Mouse (Mus musculus) left cerebral cortex, adult 2 months (tissue): ENCODE results near the gene Slc17a9. TPM values are rescaled to one million over a fixed set of nuclear protein-coding genes. Genes with fewer than 3 reads are reported as not detected.

Experiments
- DNase-seq, 2 experiments: peaks; one replicate each; pipeline ENCODE4 v3.0.0; 2021 to 2022; ENCODE audit warnings: low spot score in 2 of 2, mixed read lengths in 1 of 2; ENCODE audit errors: extremely low spot score in 1 of 2
- H3K27ac ChIP-seq: fragments of 200-600 bp; 2 replicates; pipeline ENCODE4 v1.8.1; 2022
- H3K4me3 ChIP-seq: fragments of 200-600 bp; 2 replicates; pipeline ENCODE4 v1.8.1; 2022
- CTCF ChIP-seq: fragments of 200-600 bp; IDR thresholded peaks from 2 replicates; pipeline ENCODE4 v1.8.1; 2022; ENCODE audit warnings: antibody characterized with exemption, mild to moderate bottlenecking, moderate library complexity
- intact Hi-C: fragments of 180-260 bp; cut with DNase I; formaldehyde crosslinking; loops from one replicate; pipeline ENCODE4 v1.15.1; 2025
- total RNA-seq, 2 experiments: library from RNA; stranded (reverse); gene quantifications; 2 replicates each; pipeline ENCODE4 v1.2.3; 2021

The Slc17a9 gene
- total RNA-seq, 2 experiments from 2014 or later, result 0.57 TPM; not detected in 1

GRCm38 (mm10) chr2:180764986-180765385 is 39.9 kb downstream of the Slc17a9 start:
- TF ChIP-seq CTCF, result no peak
- intact Hi-C loops, result no loop called here
- Histone ChIP-seq H3K27ac (no peak overlapping the region), H3K4me3 (no peak overlapping the region)
- DNase-seq, result no peak

GRCm38 (mm10) chr2:180765713-180766112 is 40.6 kb downstream of the Slc17a9 start:
- intact Hi-C loops, result no loop called here
- DNase-seq, result no peak
- H3K4me3 ChIP-seq, result no peak overlapping the region
- no peak for TF ChIP-seq CTCF
- H3K27ac ChIP-seq, result no peak overlapping the region

DNA sequence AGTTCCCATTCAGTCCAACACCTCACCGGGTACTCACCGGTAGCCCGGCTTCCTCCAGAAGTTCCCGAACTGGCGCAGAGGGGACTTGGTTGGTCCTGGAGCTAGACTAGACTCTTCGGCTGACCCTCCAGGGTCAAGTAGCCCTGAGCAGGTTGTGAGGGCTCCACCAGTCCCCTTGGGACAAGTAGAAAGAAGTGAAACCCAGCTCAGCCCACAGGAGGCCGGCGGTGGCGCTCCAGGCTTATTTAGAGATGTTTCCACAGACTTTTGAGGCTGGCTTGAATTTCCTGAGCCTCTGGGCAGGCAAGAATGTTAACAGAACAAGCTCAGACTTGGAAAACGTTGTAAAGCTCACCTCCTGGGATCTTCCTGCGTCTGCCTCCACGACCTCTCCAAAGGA is 50.2 kb downstream of the Slc17a9 start:
- DNase-seq, result no peak
- H3K4me3 ChIP-seq, result no peak overlapping the region
- H3K27ac ChIP-seq, result no peak overlapping the region
- intact Hi-C loops, result loop anchor here (5.0 kb wide), 2 partner anchors 303 to 428 kb away; no protein-coding TSS in a partner anchor
- no peak for TF ChIP-seq CTCF

DNA sequence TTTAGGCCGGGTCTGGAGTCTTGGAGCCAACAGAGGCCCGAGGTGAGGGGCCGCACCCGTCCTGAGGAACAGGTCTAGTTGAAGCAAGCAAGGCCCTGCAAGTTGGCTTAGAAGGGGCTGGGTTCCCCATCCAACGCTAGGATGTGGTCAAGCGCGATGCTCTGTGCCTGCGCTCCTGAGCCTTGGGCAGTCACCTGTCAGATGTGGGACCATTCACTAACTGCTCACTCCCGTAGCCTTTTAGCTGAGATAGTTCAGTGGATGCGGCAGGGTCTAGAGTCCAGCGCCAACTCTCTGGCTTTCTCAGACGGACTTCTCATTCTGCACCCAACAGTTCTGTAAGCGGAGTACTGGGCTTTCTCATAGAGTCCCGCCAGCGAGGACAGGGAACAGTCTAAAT is 50.6 kb downstream of the Slc17a9 start:
- intact Hi-C loops, result loop anchor here (5.0 kb wide), 2 partner anchors 303 to 428 kb away; no protein-coding TSS in a partner anchor
- no peak for DNase-seq
- no peak for TF ChIP-seq CTCF
- no peak overlapping the region for H3K4me3 ChIP-seq
- H3K27ac ChIP-seq, result no peak overlapping the region

DNA sequence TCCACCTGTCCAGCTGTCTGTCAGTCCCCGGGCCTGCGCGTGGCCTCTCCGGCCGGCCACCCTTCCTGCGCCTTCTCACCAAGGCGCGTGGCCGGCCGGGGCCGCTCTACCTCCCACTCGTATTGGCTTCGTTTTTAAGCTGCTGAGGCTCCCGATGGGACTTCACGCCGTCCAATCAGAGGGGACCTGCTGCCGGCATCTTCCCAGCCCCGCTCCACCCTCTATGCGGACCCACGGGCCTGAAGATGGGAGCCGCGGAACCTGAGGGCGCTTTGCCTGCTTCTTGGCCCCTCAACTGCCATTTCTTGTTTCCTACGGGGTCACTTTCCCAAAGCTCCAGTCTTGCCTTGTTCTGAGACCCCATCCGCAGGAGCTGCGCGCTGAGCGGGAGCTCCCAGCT is 51.7 kb downstream of the Slc17a9 start, which contains the start of gene Bhlhe23:
Gene Bhlhe23, minus strand, starts transcription at position 108 of the 400 bp plus-strand sequence.
- TF ChIP-seq CTCF, result no peak
- no peak within 1 kb of the TSS for H3K27ac ChIP-seq
- intact Hi-C loops, result loop anchor here (5.0 kb wide), 2 partner anchors 304 to 429 kb away; no protein-coding TSS in a partner anchor
- no peak for DNase-seq
- no peak within 1 kb of the TSS for H3K4me3 ChIP-seq

DNA sequence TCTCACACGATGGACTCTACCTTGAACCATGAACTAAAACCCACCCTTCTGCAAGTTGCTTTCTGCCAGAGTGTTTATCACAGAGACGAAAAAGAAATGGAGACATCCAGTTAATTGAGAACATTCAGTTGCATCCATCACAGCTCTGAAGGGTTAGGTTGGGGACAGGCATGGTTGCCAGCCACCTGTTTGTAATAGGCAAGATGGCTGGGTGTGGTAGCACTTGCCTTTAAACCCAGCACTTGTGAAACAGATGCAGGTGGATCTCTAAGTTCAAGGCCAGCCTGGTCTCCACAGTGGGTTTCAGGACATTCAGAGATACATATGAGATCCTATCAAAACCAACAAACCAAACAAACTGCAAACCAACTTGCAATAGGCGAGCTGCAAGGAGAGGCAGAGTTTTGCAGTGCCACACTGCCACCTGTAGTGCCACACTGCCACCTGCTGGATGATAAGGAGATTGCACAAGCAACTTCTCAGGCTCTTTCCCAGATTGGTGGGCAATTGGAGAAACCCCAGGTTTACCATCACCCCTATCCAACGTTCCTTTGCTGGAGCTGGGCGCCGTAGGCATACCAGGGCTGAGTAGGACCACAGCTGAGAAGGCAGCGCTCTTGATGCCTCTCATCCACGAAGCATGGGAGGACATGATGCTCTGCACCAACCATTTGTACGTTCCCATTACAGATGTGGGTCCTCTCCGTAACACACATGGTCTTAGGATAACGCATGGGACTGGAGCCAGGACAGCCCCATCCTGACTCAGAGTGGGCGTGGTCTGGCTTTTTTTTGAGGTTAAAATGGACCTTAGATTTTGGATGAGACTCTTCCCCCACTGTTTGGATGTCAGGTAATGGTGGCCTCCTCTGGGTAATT is 54.4 kb downstream of the Slc17a9 start:
- H3K27ac ChIP-seq, result no peak overlapping the region
- peak; percentile 96 for TF ChIP-seq CTCF
- H3K4me3 ChIP-seq, result no peak overlapping the region
- peak; percentile 55 to 65 for DNase-seq
- intact Hi-C loops, result loop anchor here (1.0 to 5.0 kb wide), 5 partner anchors 34 to 432 kb away; no protein-coding TSS in a partner anchor

DNA sequence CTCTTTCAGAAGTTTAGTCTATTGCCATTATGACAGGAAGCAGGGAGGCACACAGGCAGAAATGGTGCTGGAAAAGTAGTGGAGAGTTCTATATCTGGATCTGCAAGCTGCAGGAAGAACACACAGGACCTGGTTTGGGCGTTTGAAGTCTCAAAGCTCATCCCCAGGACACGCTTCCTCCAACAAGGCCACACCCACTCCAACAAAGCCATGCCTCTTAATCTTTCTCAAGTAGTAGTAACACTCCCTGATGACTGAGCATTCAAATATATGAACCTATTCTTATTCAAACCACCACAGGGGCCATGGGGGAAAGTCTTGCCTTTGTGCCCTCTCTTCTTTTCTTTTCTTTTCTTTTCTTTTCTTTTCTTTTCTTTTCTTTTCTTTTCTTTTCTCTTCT is 55.2 kb downstream of the Slc17a9 start:
- Histone ChIP-seq H3K4me3 (no peak overlapping the region), H3K27ac (no peak overlapping the region)
- intact Hi-C loops, result no loop called here
- TF ChIP-seq CTCF, result no peak
- no peak for DNase-seq

- H3K4me3 ChIP-seq, result no peak overlapping the region
- TF ChIP-seq CTCF, result peak; percentile 82
- intact Hi-C loops, result loop anchor here (5.0 kb wide), 1 partner anchor 111 kb away; no protein-coding TSS in a partner anchor
- H3K27ac ChIP-seq, result no peak overlapping the region
- DNase-seq, result peak; percentile 40
These were observed 61.7 kb downstream of the Slc17a9 start for GRCm38 (mm10) chr2:180786732-180787131.

DNA sequence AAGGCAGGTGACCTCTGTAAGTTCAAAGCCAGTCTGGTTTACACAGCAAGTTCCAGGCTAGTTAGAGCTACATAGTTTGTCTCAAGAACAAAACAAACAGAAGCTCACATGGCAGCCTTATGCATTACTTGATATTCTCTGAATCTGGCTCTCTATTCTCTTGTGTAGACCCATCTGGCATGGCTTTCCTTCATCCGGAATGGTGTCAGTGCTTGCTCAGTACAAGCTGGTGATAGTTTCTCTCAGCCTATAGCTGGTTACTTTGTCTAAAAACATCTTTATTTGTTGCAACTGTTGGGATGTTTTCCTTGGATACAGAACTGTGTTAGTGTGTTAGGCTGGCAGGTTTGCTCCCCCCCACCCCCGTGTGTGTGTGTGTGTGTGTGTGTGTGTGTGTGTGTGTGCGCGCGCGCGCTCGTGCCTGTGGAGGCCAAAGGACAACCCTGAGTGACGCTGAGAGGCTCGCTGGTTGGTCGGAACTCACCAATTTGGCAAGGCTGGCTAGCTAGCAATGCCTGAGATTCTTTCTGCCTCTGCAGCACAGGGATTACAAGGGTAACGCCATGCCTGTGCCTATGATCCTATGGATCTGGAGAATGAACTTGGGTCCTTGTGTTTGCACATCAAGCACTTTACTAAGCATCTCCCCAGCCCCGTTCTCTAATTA is 62.6 kb downstream of the Slc17a9 start:
- no peak overlapping the region for H3K4me3 ChIP-seq
- no peak overlapping the region for H3K27ac ChIP-seq
- no peak for DNase-seq
- intact Hi-C loops, result loop anchor here (5.0 kb wide), 1 partner anchor 110 kb away; no protein-coding TSS in a partner anchor
- TF ChIP-seq CTCF, result no peak

- intact Hi-C loops, result loop anchor here (5.0 kb wide), 1 partner anchor 109 kb away; no protein-coding TSS in a partner anchor
- no peak for DNase-seq
- Histone ChIP-seq H3K4me3 (no peak overlapping the region), H3K27ac (no peak overlapping the region)
- no peak for TF ChIP-seq CTCF
These were observed 63.3 kb downstream of the Slc17a9 start for GRCm38 (mm10) chr2:180788386-180788785.

- 0 out of 2 replicates have a peak overlapping the region, but pooled peaks have one; percentile 15 for H3K27ac ChIP-seq
- DNase-seq, result no peak
- TF ChIP-seq CTCF, result no peak
- intact Hi-C loops, result loop anchor here (5.0 kb wide), 1 partner anchor 108 kb away; no protein-coding TSS in a partner anchor
- no peak overlapping the region for H3K4me3 ChIP-seq
These were observed 63.8 kb downstream of the Slc17a9 start for GRCm38 (mm10) chr2:180788843-180789242.

DNA sequence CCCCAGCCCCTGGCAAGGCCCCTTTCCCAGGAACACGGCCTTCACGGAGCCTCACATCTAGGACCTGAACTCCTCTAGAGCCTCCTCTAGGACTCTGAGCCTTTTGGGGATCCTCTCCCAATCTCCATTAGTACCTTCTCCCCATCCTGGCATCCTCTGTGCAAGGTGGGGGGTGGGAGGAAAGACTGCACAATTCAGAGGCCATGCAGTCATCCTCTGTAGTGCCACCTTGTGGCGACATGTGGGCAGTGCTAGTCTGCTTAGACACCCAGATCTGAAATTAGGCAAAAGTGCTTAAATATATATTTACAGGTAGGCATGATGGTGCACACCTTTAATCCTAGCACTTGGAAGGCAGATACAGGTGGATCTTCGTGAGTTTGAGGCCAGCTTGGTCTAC is 66.6 kb downstream of the Slc17a9 start:
- DNase-seq, result peak; percentile 50 to 51
- H3K4me3 ChIP-seq, result no peak overlapping the region
- intact Hi-C loops, result no loop called here
- peak; percentile 89 for TF ChIP-seq CTCF
- no peak overlapping the region for H3K27ac ChIP-seq

Other genes with a start within 250 kb of the Slc17a9 start
- 1 to 10 TPM; 6.0 to 7.9 TPM for gene Ntsr1, start 225.3 kb upstream of the Slc17a9 start, total RNA-seq
- gene Mrgbp, start 144.0 kb upstream of the Slc17a9 start, total RNA-seq, result 10 to 100 TPM; 18.4 to 22.0 TPM
- gene Ogfr, start 136.0 kb upstream of the Slc17a9 start, total RNA-seq, result 10 to 100 TPM; 30.7 to 35.5 TPM
- gene Col9a3, start 127.5 kb upstream of the Slc17a9 start, total RNA-seq, result 1 to 10 TPM; 5.1 to 7.2 TPM
- gene Tcfl5, start 82.6 kb upstream of the Slc17a9 start, total RNA-seq, result 1 to 10 TPM in 1 of 2 experiments, under 1 TPM in 1; 0.86 to 1.3 TPM
- 10 to 100 TPM; 59.5 to 60.2 TPM for gene Dido1, start 15.3 kb upstream of the Slc17a9 start, total RNA-seq
- gene Gid8, start 15.1 kb upstream of the Slc17a9 start, total RNA-seq, result 10 to 100 TPM; 62.9 to 65.5 TPM
- gene Bhlhe23, start 51.6 kb downstream of the Slc17a9 start, total RNA-seq, result not detected
- gene Ythdf1, start 195.7 kb downstream of the Slc17a9 start, total RNA-seq, result 10 to 100 TPM; 50.5 to 60.8 TPM
- under 1 TPM in 1 of 2 experiments, not detected in 1; 0.23 TPM for gene Birc7, start 203.8 kb downstream of the Slc17a9 start, total RNA-seq
- 10 to 100 TPM; 38.9 to 44.7 TPM for gene Nkain4, start 229.4 kb downstream of the Slc17a9 start, total RNA-seq
- 100 to 1,000 TPM; 135 to 155 TPM for gene Arfgap1, start 242.0 kb downstream of the Slc17a9 start, total RNA-seq